Mouse (Mus musculus): ENCODE data around the gene Aff4. TPM values are rescaled to one million over a fixed set of nuclear protein-coding genes. Genes with fewer than 3 reads are reported as not detected.
A peak's percentile ranks its signal among the peaks of the same experiment; 100 is the strongest.

Gene Aff4
- polyA plus RNA-seq, 1 experiment from 2014 or later, result 46.0 TPM

DNA sequence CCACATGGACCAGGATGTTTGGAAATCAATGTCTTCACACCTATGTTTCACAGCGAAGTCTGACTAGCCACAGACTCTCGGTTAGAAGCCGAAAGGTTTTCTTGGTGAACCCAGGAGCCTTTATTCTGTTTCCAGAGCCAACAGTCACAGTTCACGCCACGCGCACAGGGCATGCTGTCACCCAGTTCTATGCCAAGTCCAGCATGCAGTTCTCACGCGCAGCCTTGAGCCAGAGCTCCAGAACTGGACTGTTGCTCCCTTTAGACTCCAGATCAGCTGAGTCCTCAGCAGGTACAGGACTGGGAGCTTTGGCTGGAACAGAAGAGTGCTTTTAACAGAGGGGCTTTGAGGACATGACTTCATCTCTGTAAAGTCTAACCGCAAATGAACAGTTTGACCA lies 101.8 kb downstream of the Aff4 start:
- Histone ChIP-seq H3K27ac (ENCODE audit: low read depth, low read length) (no peak overlapping the region), H3K4me1 (replicated peaks; ENCODE audit: control insufficient read depth, insufficient read depth, low read length) (peaks cover 1% of the 10 kb centered on the region; the same call in 1 of the 2 replicates), H3K4me3 (ENCODE audit: low read depth, low read length) (no peak overlapping the region), H3K9me3 (ENCODE audit: control insufficient read depth, low read length) (no peaks in the 10 kb centered on the region), H3K9ac (ENCODE audit: low read length) (no peak overlapping the region), H3K27me3 (ENCODE audit: control insufficient read depth, insufficient read depth, low read length) (peaks cover 9% of the 10 kb centered on the region; the same call in 1 of the 2 replicates), H3K36me3 (ENCODE audit: control insufficient read depth, insufficient read depth, low read length) (no peaks in the 10 kb centered on the region), H3K4me2 (ENCODE audit: low read depth, low read length, severe bottlenecking) (no peak overlapping the region)
- DNase-seq (ENCODE audit: low spot score), result no peak
- 92% methylated on average over 9 of the region's 9 CpGs for WGBS
- ATAC-seq (replicated peaks; ENCODE audit: low FRiP score), result no peak

DNA sequence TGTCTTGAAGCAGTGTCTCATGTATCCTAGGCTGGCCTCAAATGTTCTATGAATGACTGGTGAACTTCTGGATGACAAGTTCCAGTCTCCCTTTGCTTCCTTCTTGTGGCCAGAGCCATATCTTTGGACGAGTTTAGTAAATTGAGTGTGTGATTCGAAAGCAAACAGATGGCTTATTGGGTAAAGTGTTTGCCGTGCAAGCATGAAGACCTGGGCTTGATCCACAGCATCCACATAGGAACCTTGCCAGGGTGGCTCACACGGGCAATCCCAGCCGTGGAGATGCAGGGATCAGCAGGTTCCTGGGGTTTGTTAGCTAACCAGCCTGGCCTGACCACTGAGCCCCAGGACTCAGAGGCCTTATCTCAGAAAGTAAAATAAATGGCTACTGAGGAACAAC lies 102.4 kb downstream of the Aff4 start:
- H3K4me3 ChIP-seq (ENCODE audit: low read depth, low read length), result no peak overlapping the region
- DNase-seq (ENCODE audit: low spot score) (no peak), ATAC-seq (replicated peaks; ENCODE audit: low FRiP score) (no peak)
- no peaks in the 10 kb centered on the region for H3K9me3 ChIP-seq (ENCODE audit: control insufficient read depth, low read length)
- H3K4me1 ChIP-seq (replicated peaks; ENCODE audit: control insufficient read depth, insufficient read depth, low read length), result peaks cover 3% of the 10 kb centered on the region; the same call in 1 of the 2 replicates
- H3K27ac ChIP-seq (ENCODE audit: low read depth, low read length), result no peak overlapping the region
- no peak overlapping the region for H3K9ac ChIP-seq (ENCODE audit: low read length)
- no peak overlapping the region for H3K4me2 ChIP-seq (ENCODE audit: low read depth, low read length, severe bottlenecking)
- peaks cover 15% of the 10 kb centered on the region; the same call in 1 of the 2 replicates for H3K27me3 ChIP-seq (ENCODE audit: control insufficient read depth, insufficient read depth, low read length)
- no peaks in the 10 kb centered on the region for H3K36me3 ChIP-seq (ENCODE audit: control insufficient read depth, insufficient read depth, low read length)
- 90% methylated on average over 5 of the region's 5 CpGs for WGBS

DNA sequence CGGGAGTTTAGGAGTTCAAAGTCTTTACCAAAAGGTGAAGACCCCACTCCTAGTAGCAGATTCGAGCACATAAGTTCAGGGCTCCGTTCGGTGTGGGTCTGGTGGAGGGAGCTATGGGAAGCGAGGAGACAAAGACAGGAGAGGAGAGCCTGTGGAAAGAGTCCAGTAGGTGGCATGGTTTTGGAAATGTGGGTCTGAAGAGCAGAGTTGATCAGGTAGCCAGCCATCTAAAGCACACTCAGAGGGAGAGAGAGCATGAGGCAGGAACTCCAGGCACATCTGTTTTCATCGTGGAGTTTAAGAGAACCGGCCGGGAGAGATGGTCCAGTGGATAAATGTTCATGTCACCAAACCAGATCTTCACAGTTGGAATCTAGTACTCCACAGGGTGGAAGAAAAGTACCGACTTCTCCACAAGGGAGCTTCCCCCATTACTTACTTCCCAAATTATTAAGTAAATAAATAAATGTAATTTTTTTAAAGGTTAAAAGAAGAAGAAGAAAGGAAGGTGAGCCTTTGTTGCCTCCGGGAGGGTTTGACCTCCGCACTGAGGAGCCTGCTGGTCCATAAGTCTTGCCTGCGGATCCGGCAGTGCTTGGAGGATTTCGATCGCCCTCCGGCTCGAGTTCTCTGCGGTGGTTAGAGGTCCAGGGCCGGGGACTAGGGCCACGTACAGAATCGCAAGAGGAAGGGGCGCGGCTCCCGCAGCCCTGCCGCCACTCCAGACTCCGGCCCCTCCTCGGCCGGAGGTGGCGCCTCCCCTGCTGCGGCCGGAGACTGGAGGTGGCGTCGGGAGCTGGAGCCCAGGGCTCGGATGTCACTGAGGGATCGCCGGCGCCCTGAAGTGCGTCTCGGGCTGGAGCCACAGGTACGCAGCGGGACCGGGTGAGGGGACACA lies 106.1 kb downstream of the Aff4 start, which contains the start of the genes Gm10447 and Shroom1:
Gene Gm10447, minus strand, starts transcription at position 637 of the 898 bp plus-strand sequence.
Gene Shroom1, plus strand, starts transcription at position 732 of the 898 bp plus-strand sequence.
- Histone ChIP-seq H3K4me2 (ENCODE audit: low read depth, low read length, severe bottlenecking) (peak within 1 kb of the TSS; percentile 82), H3K27me3 (ENCODE audit: control insufficient read depth, insufficient read depth, low read length) (peaks cover 22% of the 10 kb centered on the region; the same call in 1 of the 2 replicates), H3K9ac (ENCODE audit: low read length) (peak within 1 kb of the TSS; percentile 60), H3K36me3 (ENCODE audit: control insufficient read depth, insufficient read depth, low read length) (no peaks in the 10 kb centered on the region), H3K9me3 (ENCODE audit: control insufficient read depth, low read length) (no peaks in the 10 kb centered on the region), H3K4me1 (replicated peaks; ENCODE audit: control insufficient read depth, insufficient read depth, low read length) (peaks cover 3% of the 10 kb centered on the region; the same call in 1 of the 2 replicates), H3K4me3 (ENCODE audit: low read depth, low read length) (peak within 1 kb of the TSS; percentile 42), H3K27ac (ENCODE audit: low read depth, low read length) (no peak within 1 kb of the TSS)
- 4% methylated on average over 41 of the region's 42 CpGs for WGBS
- DNase-seq (ENCODE audit: low spot score), result peak; percentile 71
- ATAC-seq (replicated peaks; ENCODE audit: low FRiP score), result 0 out of 2 replicates have a peak, but pooled peaks have one; percentile 36

DNA sequence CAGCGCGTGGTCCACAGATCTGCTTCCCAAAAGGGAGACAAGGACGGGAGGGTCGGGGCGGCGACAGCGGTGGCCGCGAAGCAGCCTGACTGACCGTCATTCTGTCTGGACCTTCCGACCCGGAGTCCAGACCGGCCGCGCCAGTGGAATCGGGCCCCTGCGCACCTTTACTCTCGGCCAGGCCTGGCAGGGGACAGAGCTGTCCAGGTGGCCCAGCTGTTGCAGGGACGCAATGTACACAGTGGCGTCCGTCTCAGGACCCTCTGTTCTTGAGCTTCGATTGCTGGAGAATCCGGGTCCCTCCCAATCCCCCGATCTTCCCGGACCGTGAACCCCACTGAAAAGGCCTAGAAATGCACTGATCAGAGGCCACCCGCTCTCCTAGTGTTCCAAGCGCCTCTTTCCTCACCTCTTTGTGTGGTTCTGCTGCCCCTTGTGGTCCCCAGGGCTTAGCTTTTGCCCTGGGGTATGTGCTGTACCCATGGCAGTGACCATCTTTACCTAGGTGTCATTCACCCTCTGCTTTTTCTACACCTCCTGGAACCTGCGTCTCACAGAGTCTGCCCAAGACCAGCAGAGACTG lies 106.8 kb downstream of the Aff4 start:
- 0 out of 2 replicates have a peak, but pooled peaks have one; percentile 49 for ATAC-seq (replicated peaks; ENCODE audit: low FRiP score)

DNA sequence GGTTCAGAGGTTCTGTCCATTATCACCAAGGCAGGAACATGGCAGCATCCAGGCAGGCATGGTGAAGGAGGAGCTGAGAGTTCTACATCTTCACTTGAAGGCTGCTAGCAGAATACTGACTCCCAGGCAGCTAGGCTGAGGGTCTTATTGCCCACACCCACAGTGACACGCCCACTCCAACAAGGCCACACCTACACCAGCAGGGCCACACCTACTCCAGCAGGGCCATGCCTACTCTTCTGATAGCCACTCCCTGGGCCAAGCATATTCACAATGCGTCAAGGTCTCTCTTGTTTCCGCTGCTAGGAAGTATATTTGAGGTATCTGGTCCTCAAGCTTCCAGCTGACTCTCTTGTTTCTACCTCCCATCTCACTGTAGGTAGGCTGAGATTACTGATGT lies 108.4 kb downstream of the Aff4 start:
- Histone ChIP-seq H3K4me2 (ENCODE audit: low read depth, low read length, severe bottlenecking) (no peak overlapping the region), H3K36me3 (ENCODE audit: control insufficient read depth, insufficient read depth, low read length) (no peaks in the 10 kb centered on the region), H3K4me3 (ENCODE audit: low read depth, low read length) (no peak overlapping the region), H3K9me3 (ENCODE audit: control insufficient read depth, low read length) (no peaks in the 10 kb centered on the region), H3K27ac (ENCODE audit: low read depth, low read length) (no peak overlapping the region), H3K4me1 (replicated peaks; ENCODE audit: control insufficient read depth, insufficient read depth, low read length) (peaks cover 12% of the 10 kb centered on the region; the same call in 1 of the 2 replicates), H3K27me3 (ENCODE audit: control insufficient read depth, insufficient read depth, low read length) (peaks cover 45% of the 10 kb centered on the region), H3K9ac (ENCODE audit: low read length) (no peak overlapping the region)
- WGBS, result 56% methylated on average over 3 of the region's 3 CpGs
- no peak for ATAC-seq (replicated peaks; ENCODE audit: low FRiP score)
- DNase-seq (ENCODE audit: low spot score), result no peak

More for the DNA sequence above, 106.8 kb downstream of the Aff4 start:
- Histone ChIP-seq H3K9me3 (ENCODE audit: control insufficient read depth, low read length) (no peaks in the 10 kb centered on the region), H3K4me3 (ENCODE audit: low read depth, low read length) (peak overlapping the region; percentile 42), H3K27ac (ENCODE audit: low read depth, low read length) (no peak overlapping the region), H3K4me1 (replicated peaks; ENCODE audit: control insufficient read depth, insufficient read depth, low read length) (peaks cover 3% of the 10 kb centered on the region; the same call in 1 of the 2 replicates), H3K9ac (ENCODE audit: low read length) (peak overlapping the region; percentile 60), H3K36me3 (ENCODE audit: control insufficient read depth, insufficient read depth, low read length) (no peaks in the 10 kb centered on the region), H3K4me2 (ENCODE audit: low read depth, low read length, severe bottlenecking) (peak overlapping the region; percentile 82), H3K27me3 (ENCODE audit: control insufficient read depth, insufficient read depth, low read length) (peaks cover 29% of the 10 kb centered on the region)
- 3% methylated on average over 29 of the region's 29 CpGs for WGBS
- DNase-seq (ENCODE audit: low spot score), result peak; percentile 58

DNA sequence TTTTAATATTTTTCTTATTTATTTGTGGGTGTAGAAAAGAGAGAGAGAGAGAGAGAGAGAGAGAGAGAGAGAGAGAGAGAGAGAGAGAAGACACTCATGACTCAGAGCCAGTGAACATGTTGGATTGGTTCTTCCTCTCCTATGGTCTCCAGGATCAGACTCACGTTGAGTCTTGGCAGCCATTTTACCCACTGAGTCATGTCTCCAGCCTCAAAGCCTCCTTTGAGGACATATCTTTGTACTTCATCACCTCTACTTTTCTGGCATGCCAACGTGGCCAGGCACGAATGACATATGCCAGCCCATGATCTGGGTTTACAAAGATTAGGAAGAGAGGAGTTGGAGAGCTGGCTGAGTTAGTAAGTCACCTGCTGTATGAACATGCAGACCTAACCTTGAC lies 109.6 kb downstream of the Aff4 start:
- Histone ChIP-seq H3K9ac (ENCODE audit: low read length) (no peak overlapping the region), H3K27ac (ENCODE audit: low read depth, low read length) (no peak overlapping the region), H3K27me3 (ENCODE audit: control insufficient read depth, insufficient read depth, low read length) (peaks cover 55% of the 10 kb centered on the region), H3K4me2 (ENCODE audit: low read depth, low read length, severe bottlenecking) (no peak overlapping the region), H3K4me1 (replicated peaks; ENCODE audit: control insufficient read depth, insufficient read depth, low read length) (peaks cover 12% of the 10 kb centered on the region; the same call in 1 of the 2 replicates), H3K9me3 (ENCODE audit: control insufficient read depth, low read length) (peaks cover 5% of the 10 kb centered on the region; the same call in 1 of the 2 replicates), H3K36me3 (ENCODE audit: control insufficient read depth, insufficient read depth, low read length) (no peaks in the 10 kb centered on the region), H3K4me3 (ENCODE audit: low read depth, low read length) (no peak overlapping the region)
- ATAC-seq (replicated peaks; ENCODE audit: low FRiP score) (no peak), DNase-seq (ENCODE audit: low spot score) (no peak)
- 77% methylated on average over 3 of the region's 3 CpGs for WGBS

DNA sequence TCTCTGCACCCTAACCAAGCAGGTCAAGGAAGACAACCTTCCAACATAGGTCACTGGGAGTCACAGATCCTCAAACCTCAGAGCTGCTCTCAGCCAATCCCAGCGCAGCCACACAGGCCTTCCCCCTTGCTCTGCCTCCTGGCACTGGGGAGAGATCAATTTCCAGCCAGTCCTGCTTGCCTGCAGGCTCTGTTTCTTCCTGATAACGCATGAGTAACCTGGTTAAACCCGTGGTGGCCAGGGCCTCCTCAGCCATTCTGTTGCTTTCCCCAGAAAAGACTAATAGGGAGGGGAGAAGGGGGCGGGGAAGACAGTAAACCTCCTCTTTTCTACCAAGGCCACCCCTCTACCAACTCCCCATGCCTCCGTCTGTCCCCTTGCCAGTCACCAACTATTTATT lies 111.1 kb downstream of the Aff4 start:
- ATAC-seq (replicated peaks; ENCODE audit: low FRiP score), result no peak
- no peak overlapping the region for H3K4me3 ChIP-seq (ENCODE audit: low read depth, low read length)
- WGBS, result 14% methylated on average over 5 of the region's 5 CpGs
- peaks cover 64% of the 10 kb centered on the region for H3K27me3 ChIP-seq (ENCODE audit: control insufficient read depth, insufficient read depth, low read length)
- no peak for DNase-seq (ENCODE audit: low spot score)
- H3K27ac ChIP-seq (ENCODE audit: low read depth, low read length), result no peak overlapping the region
- H3K9me3 ChIP-seq (ENCODE audit: control insufficient read depth, low read length), result peaks cover 5% of the 10 kb centered on the region; the same call in 1 of the 2 replicates
- H3K36me3 ChIP-seq (ENCODE audit: control insufficient read depth, insufficient read depth, low read length), result no peaks in the 10 kb centered on the region
- no peak overlapping the region for H3K4me2 ChIP-seq (ENCODE audit: low read depth, low read length, severe bottlenecking)
- H3K4me1 ChIP-seq (replicated peaks; ENCODE audit: control insufficient read depth, insufficient read depth, low read length), result peaks cover 14% of the 10 kb centered on the region; the same call in 1 of the 2 replicates
- H3K9ac ChIP-seq (ENCODE audit: low read length), result no peak overlapping the region
